Mouse (Mus musculus) adrenal gland, adult 10 weeks (tissue): ENCODE data around the gene Pgf. TPM values are rescaled to one million over a fixed set of nuclear protein-coding genes. Genes with fewer than 3 reads are reported as not detected.

Source experiments
- polyA plus RNA-seq: library from polyadenylated mRNA; stranded (reverse); fragments of 350-450 nt; fragmentation: Illumina TruSeq; extraction: RNeasy Lipid Tissue Mini Kit (QIAGEN cat#74804); gene quantifications from one replicate; pipeline ENCODE4 v1.2.3, GENCODE M21; 2014; ENCODE audit warnings: low read depth, low replicate concordance

Gene Pgf
- not detected for polyA plus RNA-seq

DNA sequence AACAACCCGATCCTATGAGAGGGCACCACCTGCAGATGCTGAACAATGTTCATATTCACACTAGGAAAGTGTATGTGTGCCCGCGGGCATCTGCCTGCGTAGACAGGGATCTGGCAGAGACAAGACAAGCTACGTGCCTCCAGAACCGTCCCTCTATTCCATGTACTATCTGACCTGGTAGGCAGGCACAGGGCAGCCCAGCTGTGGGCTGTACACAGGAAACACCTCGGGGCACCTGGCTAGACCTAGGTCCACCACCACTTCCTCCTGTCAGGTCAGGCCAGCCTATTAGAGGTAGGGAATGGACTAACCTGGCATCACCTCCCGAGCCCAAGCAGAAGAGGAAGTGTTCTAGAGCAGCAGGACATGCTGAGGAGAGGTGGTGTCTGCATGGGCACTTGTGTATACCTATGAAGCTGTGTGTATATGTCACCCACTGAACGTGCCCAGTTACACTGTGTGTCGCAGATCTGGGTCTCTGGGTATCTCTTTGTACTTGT lies at the start of gene Pgf:
Gene Pgf, minus strand, starts transcription at position 51 of the 500 bp plus-strand sequence.

DNA sequence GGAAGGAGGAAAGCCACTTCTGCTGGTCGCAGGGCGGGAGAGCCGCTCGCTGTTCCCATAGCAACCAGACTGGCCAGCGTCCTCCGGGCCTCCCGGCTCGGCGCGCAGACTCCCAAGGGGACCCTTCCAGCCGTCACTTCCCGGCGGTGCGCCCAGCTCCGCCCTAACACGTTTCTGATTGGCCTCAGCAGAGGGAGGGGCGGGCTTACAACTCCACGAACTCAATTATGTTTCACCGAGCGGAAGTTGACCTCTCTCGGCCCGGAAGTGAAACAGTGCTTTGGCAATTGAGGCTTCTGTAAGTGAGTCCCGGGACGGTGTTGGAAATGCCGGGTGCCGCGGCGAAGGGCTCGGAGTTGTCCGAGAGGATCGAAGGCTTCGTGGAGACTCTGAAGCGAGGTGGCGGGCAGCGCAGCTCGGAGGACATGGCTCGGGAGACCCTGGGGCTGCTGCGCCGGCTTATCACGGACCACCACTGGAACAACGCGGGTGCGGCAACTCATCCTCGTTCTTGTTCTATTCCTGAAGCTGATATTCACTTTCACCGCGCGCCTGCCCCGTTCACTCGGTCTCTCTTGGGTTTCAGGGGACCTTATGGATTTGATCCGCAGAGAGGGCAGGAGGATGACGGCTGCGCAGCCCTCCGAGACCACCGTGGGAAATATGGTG lies 41.8 kb upstream of the Pgf start, which contains the start of gene Eif2b2:
Gene Eif2b2, plus strand, starts transcription at position 246 of the 669 bp plus-strand sequence.

DNA sequence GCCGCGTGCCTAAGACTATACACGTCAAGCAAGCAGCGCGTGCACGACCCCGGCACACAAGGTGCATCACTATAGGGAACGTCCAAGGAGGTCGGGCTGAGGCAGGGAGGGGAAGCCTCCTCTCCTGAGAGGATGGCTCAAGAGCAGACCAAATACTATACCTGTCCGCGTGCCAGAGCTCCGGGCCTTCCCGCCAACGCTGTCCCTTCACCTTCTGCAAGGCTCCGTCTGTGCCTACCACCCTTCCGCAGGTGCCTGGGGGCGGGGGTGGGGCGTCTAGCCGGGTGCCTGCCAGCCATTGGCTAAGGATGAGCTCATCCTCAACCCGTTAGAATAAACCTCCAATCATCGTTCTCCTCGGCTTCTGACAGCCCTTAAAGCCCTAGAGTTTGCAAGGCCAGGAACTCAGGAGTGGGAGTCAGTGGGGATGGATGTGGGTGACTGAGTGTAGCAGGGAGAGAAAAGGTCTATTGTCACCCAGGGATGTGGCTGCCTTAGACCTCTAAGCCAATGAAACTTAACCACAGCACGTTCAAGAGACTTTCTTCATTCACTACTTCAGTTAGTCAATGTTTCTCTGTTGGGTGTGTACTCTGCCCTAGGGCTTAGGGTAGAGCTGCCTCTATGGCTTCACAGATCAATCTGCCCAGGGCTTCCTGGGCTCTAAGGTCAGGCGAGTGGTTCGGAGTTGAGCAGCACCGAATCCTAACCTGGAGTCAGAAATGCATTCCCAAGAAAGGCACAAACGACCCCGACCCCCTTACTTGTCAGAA lies 26.4 kb downstream of the Pgf start, which contains the start of gene Rps6kl1:
Gene Rps6kl1, minus strand, starts transcription at position 263 of the 773 bp plus-strand sequence.

Other genes starting within 250 kb of the Pgf start
- 153 TPM for gene Fcf1, start 206.9 kb downstream of the Pgf start, polyA plus RNA-seq
- 25.5 TPM for gene Arel1, start 206.9 kb downstream of the Pgf start, polyA plus RNA-seq
- gene Ylpm1, start 181.5 kb downstream of the Pgf start, polyA plus RNA-seq = 55.9 TPM
- gene Prox2, start 67.0 kb downstream of the Pgf start, polyA plus RNA-seq = 0.41 TPM
- gene Dlst, start 67.0 kb downstream of the Pgf start, polyA plus RNA-seq = 291 TPM
- not detected for gene Rps6kl1, start 26.5 kb downstream of the Pgf start, polyA plus RNA-seq
- 4.0 TPM for gene Eif2b2, start 41.7 kb upstream of the Pgf start, polyA plus RNA-seq
- 30.3 TPM for gene Mlh3, start 92.8 kb upstream of the Pgf start, polyA plus RNA-seq
- gene Acyp1, start 110.6 kb upstream of the Pgf start, polyA plus RNA-seq = 32.1 TPM
- gene Zc2hc1c, start 110.8 kb upstream of the Pgf start, polyA plus RNA-seq = 0.70 TPM
- gene Nek9, start 161.6 kb upstream of the Pgf start, polyA plus RNA-seq = 85.3 TPM
- 518 TPM for gene Tmed10, start 197.1 kb upstream of the Pgf start, polyA plus RNA-seq